Comparison of ENCODE assay signal across 16 mouse cellular contexts in genomic region chr8:124292965-124293364, GRCm38 (mm10).
DNase-seq lines count a peak whose midpoint lies in the region; ATAC-seq and TF ChIP-seq lines count a peak whose summit lies in the region.
"Had no signal": no experiment of that assay in that cellular context is flagged by ENCODE, and none has a peak within 500 bp of the region (broad histone marks: within the 10 kb centered on the region; RNA-seq: fewer than 3 reads in every experiment).

No protein-coding gene starts in this region.

- no peak for TF ChIP-seq POLR2A in cortical plate, adult 2 months (IDR thresholded peaks at IDR 0.05; ENCODE audit: extremely low read depth, insufficient read depth, low read length)

- WGBS in limb, embryonic 10.5 days: 88% methylated on average over 9 of the region's 9 CpGs

- peaks cover 21% of the 10 kb centered on the region for H3K36me3 ChIP-seq in limb, embryonic 10.5 days
- H3K36me3 ChIP-seq: liver, embryonic 15.5 days had no signal

- no peak for TF ChIP-seq CTCF in layer of hippocampus, adult 2 months (conservative IDR thresholded peaks at IDR 0.05)
- no peak for TF ChIP-seq CTCF in cortical plate, adult 2 months (IDR thresholded peaks at IDR 0.05; ENCODE audit: extremely low read depth, insufficient read depth, low read length)

- peak overlapping the region; percentile 73 for H3K27ac ChIP-seq in layer of hippocampus, adult 2 months
- H3K27ac ChIP-seq in cortical plate, adult 2 months (ENCODE audit: insufficient read depth, low read length): peak overlapping the region; percentile 2
- H3K27ac ChIP-seq in limb, embryonic 10.5 days: 0 out of 2 replicates have a peak overlapping the region, but pooled peaks have one; percentile 19
- H3K27ac ChIP-seq: liver, embryonic 15.5 days; stomach, postnatal 0 days had no signal

- DNase-seq in frontal cortex, postnatal 25 days (ENCODE audit: low spot score in 2 of 2): no peak
- no peak for DNase-seq in layer of hippocampus, adult 2 months (ENCODE audit: low spot score in 2 of 2)
- DNase-seq in layer of hippocampus, postnatal 36 days: no peak
- no peak for DNase-seq in limb, embryonic 10.5 days (ENCODE audit: low spot score)
- DNase-seq in lung, postnatal 10 days: no peak
- DNase-seq: cerebellum, postnatal 10 days; gastrocnemius, postnatal 14 days; kidney, adult 18-20 months; kidney, postnatal 10 days had no signal

- H3K9me3 ChIP-seq in limb, embryonic 10.5 days (replicated peaks): no peaks in the 10 kb centered on the region
- H3K9me3 ChIP-seq: liver, embryonic 15.5 days had no signal

- H3K27me3 ChIP-seq in limb, embryonic 10.5 days (ENCODE audit: low read depth, poor library complexity, severe bottlenecking): no peaks in the 10 kb centered on the region
- H3K27me3 ChIP-seq: CH12.LX; liver, embryonic 15.5 days had no signal

- peak; percentile 34 for ATAC-seq in frontal cortex, adult (ENCODE audit: low TSS enrichment)
- ATAC-seq: lung, postnatal 0 days had no signal

- H3K4me1 ChIP-seq in cortical plate, adult 2 months (ENCODE audit: control insufficient read depth, insufficient read depth, low read length): peaks cover 17% of the 10 kb centered on the region
- H3K4me1 ChIP-seq in limb, embryonic 10.5 days: peaks cover 20% of the 10 kb centered on the region

- H3K4me3 ChIP-seq in layer of hippocampus, adult 2 months: no peak overlapping the region
- no peak overlapping the region for H3K4me3 ChIP-seq in cortical plate, adult 2 months (ENCODE audit: insufficient read depth, low read length)
- no peak overlapping the region for H3K4me3 ChIP-seq in limb, embryonic 10.5 days
- H3K4me3 ChIP-seq: liver, embryonic 15.5 days; myocyte had no signal

Comparison
In these comparisons a context has a peak if more than half of its experiments do, and no peak if none do; other contexts are left out.
1. H3K27ac ChIP-seq: peak in every context shown above with its lines; median percentile 73 in layer of hippocampus, adult 2 months; 19 in limb, embryonic 10.5 days; 2 in cortical plate, adult 2 months.